Mouse (Mus musculus): ENCODE results near the gene Gm42906. TPM values are rescaled to one million over a fixed set of nuclear protein-coding genes. Genes with fewer than 3 reads are reported as not detected.

Gene Gm42906
- polyA plus RNA-seq, 1 experiment: not detected

- 58% methylated on average over 3 of the region's 3 CpGs for WGBS
- TF ChIP-seq POLR2A (IDR thresholded peaks at IDR 0.05; ENCODE audit: low read depth, low read length) (no peak), CTCF (conservative IDR thresholded peaks at IDR 0.05; ENCODE audit: insufficient read depth, insufficient read length, low read depth, low read length) (no peak)
- no peaks in the 10 kb centered on the region for H3K36me3 ChIP-seq (ENCODE audit: control insufficient read depth, insufficient read depth, low read length)
- H3K27me3 ChIP-seq (replicated peaks; ENCODE audit: control insufficient read depth, insufficient read depth, low read length): no peaks in the 10 kb centered on the region
- peak; percentile 54 for DNase-seq
- no peak overlapping the region for H3K4me3 ChIP-seq (ENCODE audit: insufficient read depth, low read depth, low read length)
- H3K4me1 ChIP-seq (ENCODE audit: control insufficient read depth, insufficient read depth, low read length): no peaks in the 10 kb centered on the region; the same call in 1 of the 2 replicates
- no peak overlapping the region for H3K27ac ChIP-seq (ENCODE audit: insufficient read depth, low read depth, low read length)
Measured at GRCm38 (mm10) chr5:151154780-151155179, 273.2 kb downstream of the Gm42906 start.

- TF ChIP-seq POLR2A (IDR thresholded peaks at IDR 0.05; ENCODE audit: low read depth, low read length) (no peak), CTCF (conservative IDR thresholded peaks at IDR 0.05; ENCODE audit: insufficient read depth, insufficient read length, low read depth, low read length) (no peak)
- WGBS: 63% methylated on average over 4 of the region's 4 CpGs
- H3K4me3 ChIP-seq (ENCODE audit: insufficient read depth, low read depth, low read length): no peak overlapping the region
- no peaks in the 10 kb centered on the region; the same call in 1 of the 2 replicates for H3K4me1 ChIP-seq (ENCODE audit: control insufficient read depth, insufficient read depth, low read length)
- no peaks in the 10 kb centered on the region for H3K27me3 ChIP-seq (replicated peaks; ENCODE audit: control insufficient read depth, insufficient read depth, low read length)
- H3K36me3 ChIP-seq (ENCODE audit: control insufficient read depth, insufficient read depth, low read length): no peaks in the 10 kb centered on the region
- no peak for DNase-seq
- H3K27ac ChIP-seq (ENCODE audit: insufficient read depth, low read depth, low read length): no peak overlapping the region
Measured at GRCm38 (mm10) chr5:151154030-151154429, 273.9 kb downstream of the Gm42906 start.

- 88% methylated on average over 9 of the region's 9 CpGs for WGBS
- H3K27me3 ChIP-seq (replicated peaks; ENCODE audit: control insufficient read depth, insufficient read depth, low read length): no peaks in the 10 kb centered on the region
- H3K27ac ChIP-seq (ENCODE audit: insufficient read depth, low read depth, low read length): no peak overlapping the region
- no peak for DNase-seq
- no peak overlapping the region for H3K4me3 ChIP-seq (ENCODE audit: insufficient read depth, low read depth, low read length)
- no peaks in the 10 kb centered on the region; the same call in 1 of the 2 replicates for H3K4me1 ChIP-seq (ENCODE audit: control insufficient read depth, insufficient read depth, low read length)
- TF ChIP-seq CTCF (conservative IDR thresholded peaks at IDR 0.05; ENCODE audit: insufficient read depth, insufficient read length, low read depth, low read length) (no peak; the same call in 1 of the 2 replicates), POLR2A (IDR thresholded peaks at IDR 0.05; ENCODE audit: low read depth, low read length) (no peak)
- no peaks in the 10 kb centered on the region for H3K36me3 ChIP-seq (ENCODE audit: control insufficient read depth, insufficient read depth, low read length)
Measured at GRCm38 (mm10) chr5:151151549-151151948, 276.4 kb downstream of the Gm42906 start.

- no peaks in the 10 kb centered on the region for H3K4me1 ChIP-seq (ENCODE audit: control insufficient read depth, insufficient read depth, low read length)
- H3K36me3 ChIP-seq (ENCODE audit: control insufficient read depth, insufficient read depth, low read length): no peaks in the 10 kb centered on the region
- WGBS: 47% methylated on average over 8 of the region's 8 CpGs
- no peak overlapping the region for H3K27ac ChIP-seq (ENCODE audit: insufficient read depth, low read depth, low read length)
- no peak for DNase-seq
- TF ChIP-seq CTCF (conservative IDR thresholded peaks at IDR 0.05; ENCODE audit: insufficient read depth, insufficient read length, low read depth, low read length) (no peak), POLR2A (IDR thresholded peaks at IDR 0.05; ENCODE audit: low read depth, low read length) (no peak)
- no peak overlapping the region for H3K4me3 ChIP-seq (ENCODE audit: insufficient read depth, low read depth, low read length)
- no peaks in the 10 kb centered on the region for H3K27me3 ChIP-seq (replicated peaks; ENCODE audit: control insufficient read depth, insufficient read depth, low read length)
Measured at GRCm38 (mm10) chr5:151149509-151149908, 278.5 kb downstream of the Gm42906 start.

GRCm38 (mm10) chr5:151148079-151148478 is 279.9 kb downstream of the Gm42906 start:
- Histone ChIP-seq H3K36me3 (ENCODE audit: control insufficient read depth, insufficient read depth, low read length) (no peaks in the 10 kb centered on the region), H3K27ac (ENCODE audit: insufficient read depth, low read depth, low read length) (no peak overlapping the region), H3K27me3 (replicated peaks; ENCODE audit: control insufficient read depth, insufficient read depth, low read length) (no peaks in the 10 kb centered on the region), H3K4me1 (ENCODE audit: control insufficient read depth, insufficient read depth, low read length) (peaks cover 3% of the 10 kb centered on the region; the same call in 1 of the 2 replicates), H3K4me3 (ENCODE audit: insufficient read depth, low read depth, low read length) (no peak overlapping the region)
- no peak for DNase-seq
- 96% methylated on average over 4 of the region's 4 CpGs for WGBS
- TF ChIP-seq CTCF (conservative IDR thresholded peaks at IDR 0.05; ENCODE audit: insufficient read depth, insufficient read length, low read depth, low read length) (no peak), POLR2A (IDR thresholded peaks at IDR 0.05; ENCODE audit: low read depth, low read length) (no peak)

GRCm38 (mm10) chr5:151145807-151146206 is 282.2 kb downstream of the Gm42906 start:
- Histone ChIP-seq H3K4me3 (ENCODE audit: insufficient read depth, low read depth, low read length) (no peak overlapping the region), H3K27ac (ENCODE audit: insufficient read depth, low read depth, low read length) (no peak overlapping the region), H3K36me3 (ENCODE audit: control insufficient read depth, insufficient read depth, low read length) (no peaks in the 10 kb centered on the region), H3K27me3 (replicated peaks; ENCODE audit: control insufficient read depth, insufficient read depth, low read length) (no peaks in the 10 kb centered on the region), H3K4me1 (ENCODE audit: control insufficient read depth, insufficient read depth, low read length) (peaks cover 10% of the 10 kb centered on the region)
- no peak for DNase-seq
- TF ChIP-seq CTCF (conservative IDR thresholded peaks at IDR 0.05; ENCODE audit: insufficient read depth, insufficient read length, low read depth, low read length): no peak
- TF ChIP-seq POLR2A (IDR thresholded peaks at IDR 0.05; ENCODE audit: low read depth, low read length): no peak
- 71% methylated on average over 5 of the region's 5 CpGs for WGBS

- H3K27ac ChIP-seq (ENCODE audit: insufficient read depth, low read depth, low read length): no peak overlapping the region
- H3K36me3 ChIP-seq (ENCODE audit: control insufficient read depth, insufficient read depth, low read length): no peaks in the 10 kb centered on the region
- TF ChIP-seq POLR2A (IDR thresholded peaks at IDR 0.05; ENCODE audit: low read depth, low read length) (no peak), CTCF (conservative IDR thresholded peaks at IDR 0.05; ENCODE audit: insufficient read depth, insufficient read length, low read depth, low read length) (no peak)
- H3K4me1 ChIP-seq (ENCODE audit: control insufficient read depth, insufficient read depth, low read length): peaks cover 10% of the 10 kb centered on the region
- no peak for DNase-seq
- H3K4me3 ChIP-seq (ENCODE audit: insufficient read depth, low read depth, low read length): no peak overlapping the region
- no peaks in the 10 kb centered on the region for H3K27me3 ChIP-seq (replicated peaks; ENCODE audit: control insufficient read depth, insufficient read depth, low read length)
- 75% methylated on average over 5 of the region's 5 CpGs for WGBS
Measured at GRCm38 (mm10) chr5:151143955-151144354, 284.0 kb downstream of the Gm42906 start.
